Mouse (Mus musculus) subcutaneous adipose tissue, adult 2 months (tissue): ENCODE results near the gene Glycam1. TPM values are rescaled to one million over a fixed set of nuclear protein-coding genes. Genes with fewer than 3 reads are reported as not detected.

ENCODE experiments used
- polyA plus RNA-seq: library from polyadenylated mRNA; depleted of rRNA; stranded (reverse); fragments of >200 nt; gene quantifications from 2 replicates; pipeline ENCODE4 v1.2.3, GENCODE M21; 2012; ENCODE audit warnings: low replicate concordance; rRNA removed

The Glycam1 gene
- polyA plus RNA-seq, result not detected in 2 replicates

DNA sequence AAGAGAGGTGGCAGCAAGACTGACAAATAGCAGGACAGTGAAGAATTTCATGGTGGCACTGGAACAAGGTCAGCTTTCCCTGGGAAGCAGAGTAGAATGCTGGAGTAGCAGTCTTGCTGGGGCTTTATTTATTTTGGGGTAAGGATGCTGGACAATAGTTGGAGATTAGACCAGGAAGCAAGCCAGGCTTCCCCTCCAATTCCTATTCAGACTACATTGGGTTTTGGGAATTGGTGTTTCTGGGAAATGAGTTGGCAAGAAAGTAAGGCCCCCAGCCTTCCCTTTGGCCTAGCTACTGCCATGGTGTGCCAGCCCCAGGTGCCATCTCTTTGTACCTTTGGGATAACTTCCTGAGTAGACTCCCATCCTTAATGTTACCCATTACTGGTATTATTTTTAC, at the start of gene Glycam1:
Gene Glycam1, minus strand, starts transcription at position 101 of the 400 bp plus-strand sequence.

GRCm38 (mm10) chr15:103537822-103538213, 27.1 kb downstream of the Glycam1 start, which contains the start of gene Ppp1r1a:
Ppp1r1a (minus strand) TSS chr15:103538003.

Other genes with a start within 250 kb of the Glycam1 start
- gene Zfp385a, start 225.0 kb downstream of the Glycam1 start, polyA plus RNA-seq, result 28.2 and 49.1 TPM in 2 replicates
- 45.2 and 68.8 TPM in 2 replicates for gene Itga5, start 198.3 kb downstream of the Glycam1 start, polyA plus RNA-seq
- not detected in 2 replicates for gene Gtsf1, start 134.6 kb downstream of the Glycam1 start, polyA plus RNA-seq
- gene Gtsf2, start 116.6 kb downstream of the Glycam1 start, polyA plus RNA-seq, result not detected in 2 replicates
- 10.8 and 21.5 TPM in 2 replicates for gene Nckap1l, start 111.3 kb downstream of the Glycam1 start, polyA plus RNA-seq
- 8.1 and 12.7 TPM in 2 replicates for gene Pde1b, start 62.0 kb downstream of the Glycam1 start, polyA plus RNA-seq
- gene Ppp1r1a, start 27.1 kb downstream of the Glycam1 start, polyA plus RNA-seq, result 55.9 and 94.0 TPM in 2 replicates
- not detected in 2 replicates for gene Mucl1, start 190.4 kb upstream of the Glycam1 start, polyA plus RNA-seq